Mouse (Mus musculus): Measurements from ENCODE around the gene Plekhs1.

- TF ChIP-seq CTCF (IDR thresholded peaks at IDR 0.05; ENCODE audit: low read depth) (no peak), EP300 (IDR thresholded peaks at IDR 0.05; ENCODE audit: low read depth) (no peak)
Measured at GRCm38 (mm10) chr19:56418404-56418803, 43.0 kb upstream of the Plekhs1 start.

Data from liver, postnatal 0 days (tissue).